Mouse (Mus musculus) stomach, embryonic 14.5 days (tissue): ENCODE results near the gene Prdx6. TPM values are rescaled to one million over a fixed set of nuclear protein-coding genes. Genes with fewer than 3 reads are reported as not detected.

Experiments used
- ATAC-seq: fragments of 200-750 bp; cut with Nextera tagmentation; 2 replicates; pipeline ENCODE4 v1.8.0; 2017; ENCODE audit warnings: low read depth, moderate TSS enrichment; ENCODE audit not compliant: insufficient number of reproducible peaks, insufficient read depth, low FRiP score
- H3K27ac ChIP-seq: fragments of 300-500 bp; sonication (generic); 2 replicates; pipeline ENCODE4 v1.5.1; 2014; ENCODE audit warnings: mild to moderate bottlenecking, low read length, moderate library complexity, mixed read lengths
- H3K27me3 ChIP-seq: fragments of 300-500 bp; sonication (generic); 2 replicates; pipeline ENCODE4 v1.6.1; 2014; ENCODE audit warnings: low read length, control low read depth, mixed read lengths; ENCODE audit not compliant: control insufficient read depth, insufficient read depth
- H3K36me3 ChIP-seq: fragments of 300-500 bp; sonication (generic); 2 replicates; pipeline ENCODE4 v1.6.1; 2014; ENCODE audit warnings: mild to moderate bottlenecking, control low read depth, low read length, moderate library complexity, mixed read lengths; ENCODE audit not compliant: control insufficient read depth, insufficient read depth
- H3K4me1 ChIP-seq: fragments of 300-500 bp; sonication (generic); 2 replicates; pipeline ENCODE4 v1.6.1; 2014; ENCODE audit warnings: low read length, control low read depth, mixed read lengths; ENCODE audit not compliant: control insufficient read depth, insufficient read depth
- H3K4me2 ChIP-seq: fragments of 300-500 bp; sonication (generic); replicated peaks from 2 replicates; pipeline ENCODE4 v1.6.1; 2014; ENCODE audit warnings: low read depth, low read length, control low read depth
- H3K4me3 ChIP-seq: fragments of 300-500 bp; sonication (generic); 2 replicates; pipeline ENCODE4 v1.5.1; 2014; ENCODE audit warnings: low read depth, low read length, control low read depth
- H3K9ac ChIP-seq: fragments of 300-500 bp; sonication (generic); replicated peaks from 2 replicates; pipeline ENCODE4 v1.6.1; 2014; ENCODE audit warnings: low read depth, mild to moderate bottlenecking, control low read depth, low read length, moderate library complexity, mixed read lengths
- H3K9me3 ChIP-seq: fragments of 300-500 bp; sonication (generic); 2 replicates; pipeline ENCODE4 v1.6.1; 2016; ENCODE audit warnings: low read depth, low read length, control low read depth; ENCODE audit not compliant: control insufficient read depth
- WGBS: fragments of 180-500 bp; shearing (Covaris S2); extraction: QIAGEN DNeasy Blood & Tissue Kit; methylation state at CpG from one replicate; pipeline ENCODE4 v1.1.7; 2014; 5-methylcytosine and 5-hydroxymethylcytosine counted together
- polyA plus RNA-seq: library from polyadenylated mRNA; unstranded; fragments of >200 nt; fragmentation: Nextera tagmentation; extraction: Ambion mirVana; gene quantifications from 2 replicates; pipeline ENCODE4 v1.2.1, GENCODE M21; 2014

Gene Prdx6
- polyA plus RNA-seq, 1 experiment from 2014 or later = 396 TPM

DNA sequence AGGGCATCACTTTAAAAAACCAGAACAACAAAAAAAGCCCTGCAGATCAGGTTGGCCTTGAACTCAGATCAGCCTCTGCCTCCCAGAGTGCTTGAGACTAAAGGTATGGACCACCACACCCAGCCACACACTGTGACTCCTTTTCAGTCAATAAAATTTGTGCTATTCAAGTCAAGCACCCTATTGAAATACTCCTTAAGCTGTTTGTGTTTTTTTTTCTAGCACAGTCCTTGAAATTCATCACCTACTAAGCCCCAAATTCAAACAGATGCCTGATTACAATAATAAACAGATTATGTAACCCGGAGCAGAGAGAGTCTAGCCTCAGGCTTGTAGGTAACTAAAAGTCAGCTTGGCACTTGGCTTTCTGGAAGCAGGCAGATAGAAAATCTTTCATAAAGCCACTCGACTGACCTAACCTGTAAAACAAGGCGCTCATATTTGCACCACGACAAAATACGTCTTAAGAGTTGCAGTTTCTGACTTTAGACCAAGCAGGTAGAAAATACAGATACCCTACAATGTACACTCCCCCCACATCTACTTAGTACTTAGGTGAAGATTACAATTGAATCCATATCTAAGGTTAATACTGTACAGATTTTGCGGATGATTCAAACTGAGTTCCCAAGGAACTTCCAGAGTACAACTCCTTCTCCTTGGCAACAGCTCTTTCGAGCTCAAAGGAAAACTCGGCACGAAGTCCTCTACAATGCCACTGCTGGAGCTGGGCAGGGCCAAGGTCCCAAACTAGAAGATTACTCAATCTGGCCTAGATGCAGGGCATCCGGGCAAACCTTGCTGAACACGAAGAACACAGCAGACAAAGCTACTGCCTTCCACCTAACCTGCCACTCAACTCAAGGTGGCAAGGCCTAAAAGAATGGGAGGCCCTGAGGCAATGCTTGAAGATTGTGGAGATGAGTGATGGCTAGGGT, 3.1 kb downstream of the Prdx6 start:
- ATAC-seq = no peak
- 71% methylated on average over 11 of the region's 11 CpGs for WGBS
- Histone ChIP-seq H3K4me2 (peak overlapping the region; percentile 82; the same call in 1 of the 2 replicates), H3K27ac (no peak overlapping the region), H3K4me1 (peaks cover 18% of the 10 kb centered on the region), H3K27me3 (no peaks in the 10 kb centered on the region), H3K4me3 (no peak overlapping the region), H3K9me3 (no peaks in the 10 kb centered on the region), H3K9ac (no peak overlapping the region), H3K36me3 (peaks cover 18% of the 10 kb centered on the region)

DNA sequence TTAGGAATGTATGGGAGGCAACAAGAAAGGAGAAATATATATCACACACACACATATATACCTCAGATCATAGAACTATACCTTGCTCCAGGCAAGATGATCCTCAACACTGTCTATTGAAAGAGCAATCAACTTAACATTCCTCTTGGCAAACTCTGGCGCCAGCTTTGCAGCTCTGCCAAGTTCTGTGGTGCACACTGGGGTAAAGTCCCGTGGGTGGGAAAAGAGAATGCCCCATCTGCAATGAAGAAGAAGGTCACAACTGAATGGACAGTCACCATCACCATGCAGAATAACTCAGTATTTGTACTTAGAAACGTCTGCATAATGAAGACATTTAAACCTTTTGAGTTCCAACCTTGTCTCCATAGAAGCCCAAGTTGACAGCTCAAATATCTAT, 3.8 kb downstream of the Prdx6 start:
- peaks cover 18% of the 10 kb centered on the region for H3K4me1 ChIP-seq
- peaks cover 25% of the 10 kb centered on the region for H3K36me3 ChIP-seq
- no peaks in the 10 kb centered on the region for H3K9me3 ChIP-seq
- no peak overlapping the region for H3K4me2 ChIP-seq
- H3K27ac ChIP-seq = no peak overlapping the region
- H3K27me3 ChIP-seq = no peaks in the 10 kb centered on the region
- H3K9ac ChIP-seq = no peak overlapping the region
- no peak overlapping the region for H3K4me3 ChIP-seq
- ATAC-seq = no peak
- 86% methylated on average over 3 of the region's 3 CpGs for WGBS

DNA sequence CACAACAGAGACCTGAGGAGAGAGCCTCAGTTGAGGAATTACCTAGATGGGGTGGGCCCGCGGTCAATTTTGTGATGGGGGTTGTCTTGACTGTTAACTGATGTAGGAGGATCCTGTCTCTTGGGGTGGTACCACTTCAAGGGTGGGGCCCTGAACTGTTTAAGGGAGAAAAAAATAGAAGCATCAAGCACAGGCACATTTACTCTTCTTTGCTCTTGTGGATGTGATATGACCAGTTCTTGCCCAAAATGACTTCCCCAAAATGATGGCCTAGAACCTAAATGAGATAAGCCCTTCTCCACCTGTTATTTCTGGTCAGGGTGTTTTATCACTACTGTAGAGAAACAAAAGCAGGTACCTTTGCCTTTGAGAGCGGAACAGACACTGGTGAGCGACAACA, 13.3 kb downstream of the Prdx6 start:
- Histone ChIP-seq H3K4me3 (no peak overlapping the region), H3K27me3 (no peaks in the 10 kb centered on the region), H3K9me3 (no peaks in the 10 kb centered on the region), H3K4me1 (no peaks in the 10 kb centered on the region), H3K9ac (no peak overlapping the region), H3K36me3 (peaks cover 26% of the 10 kb centered on the region), H3K27ac (no peak overlapping the region), H3K4me2 (no peak overlapping the region)
- ATAC-seq = no peak
- WGBS = 99% methylated on average over 4 of the region's 4 CpGs

DNA sequence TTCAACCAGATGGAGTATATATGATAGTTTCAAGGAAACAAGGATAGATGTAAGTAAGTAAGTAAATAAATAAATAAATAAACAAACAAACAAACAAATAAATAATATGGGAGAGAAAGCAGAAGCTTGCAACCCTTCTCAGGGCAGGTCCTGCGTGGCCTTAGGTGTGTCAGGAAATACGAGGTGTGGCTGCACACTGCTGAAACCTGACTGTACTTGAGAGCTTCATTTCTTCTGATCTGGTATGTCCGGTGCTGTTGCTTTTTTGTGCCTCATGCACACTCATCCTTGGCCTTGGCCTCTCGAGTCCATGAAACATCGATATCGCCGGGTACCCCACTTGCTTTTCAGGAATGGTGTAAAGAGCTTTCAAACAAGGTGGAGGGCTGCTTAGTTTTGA, 13.7 kb downstream of the Prdx6 start:
- Histone ChIP-seq H3K4me3 (no peak overlapping the region), H3K27ac (no peak overlapping the region), H3K9me3 (no peaks in the 10 kb centered on the region), H3K9ac (no peak overlapping the region), H3K4me1 (no peaks in the 10 kb centered on the region), H3K36me3 (peaks cover 22% of the 10 kb centered on the region), H3K27me3 (no peaks in the 10 kb centered on the region), H3K4me2 (no peak overlapping the region)
- WGBS = 94% methylated on average over 7 of the region's 7 CpGs
- no peak for ATAC-seq

DNA sequence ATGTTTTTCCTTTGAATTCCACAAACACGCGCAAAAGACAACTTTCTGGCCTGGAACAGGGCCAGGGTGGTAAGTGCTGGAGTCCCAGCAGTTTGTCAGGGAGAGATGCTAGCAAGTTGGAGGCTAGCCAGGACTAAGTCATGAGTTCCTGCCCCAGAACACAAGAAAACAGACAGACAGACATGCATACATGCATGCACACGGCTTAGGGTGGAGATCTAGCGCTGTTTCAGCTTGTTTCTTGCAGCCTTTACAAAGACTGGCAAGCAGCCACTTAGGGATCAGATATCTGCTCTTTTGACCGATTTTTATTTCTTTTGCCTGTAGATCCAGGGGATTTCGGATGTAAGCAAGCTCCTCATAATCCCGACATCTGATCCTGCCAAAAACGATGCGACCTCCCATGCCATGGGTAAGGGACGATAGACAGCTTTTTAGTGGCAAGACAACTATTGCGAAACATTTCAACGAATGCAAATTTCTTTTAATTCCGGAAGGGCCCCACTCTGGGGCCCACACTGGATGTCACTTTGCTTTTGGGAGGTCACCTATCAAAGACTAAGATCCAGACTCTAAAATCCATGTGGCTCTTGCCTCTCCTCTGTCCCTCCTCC, 17.7 kb downstream of the Prdx6 start:
- no peak overlapping the region for H3K4me3 ChIP-seq
- H3K4me2 ChIP-seq = no peak overlapping the region
- ATAC-seq = no peak
- no peaks in the 10 kb centered on the region for H3K9me3 ChIP-seq
- 66% methylated on average over 13 of the region's 13 CpGs for WGBS
- no peak overlapping the region for H3K9ac ChIP-seq
- no peak overlapping the region for H3K27ac ChIP-seq
- H3K36me3 ChIP-seq = peaks cover 6% of the 10 kb centered on the region; the same call in 1 of the 2 replicates
- no peaks in the 10 kb centered on the region for H3K27me3 ChIP-seq
- no peaks in the 10 kb centered on the region for H3K4me1 ChIP-seq

DNA sequence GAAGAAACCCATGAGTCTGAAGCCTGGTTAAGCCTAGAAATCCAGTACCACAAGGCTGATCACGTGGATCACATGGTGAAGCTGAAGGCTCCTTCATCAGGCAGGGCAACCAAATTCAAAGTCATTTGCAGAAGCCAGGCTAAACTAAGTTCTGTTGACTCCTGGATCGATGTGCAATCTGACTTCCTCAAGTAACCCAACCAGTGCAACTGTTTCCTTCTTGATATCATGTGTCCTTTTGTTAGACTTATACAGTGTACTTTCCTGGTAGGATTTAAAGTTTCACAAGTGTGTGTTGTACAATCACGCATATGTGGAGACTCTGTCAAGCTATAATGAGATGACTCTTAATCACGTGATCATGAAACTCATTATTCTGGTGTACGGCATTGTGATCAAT, 18.8 kb downstream of the Prdx6 start:
- Histone ChIP-seq H3K9ac (no peak overlapping the region), H3K27me3 (no peaks in the 10 kb centered on the region), H3K4me2 (no peak overlapping the region), H3K4me1 (no peaks in the 10 kb centered on the region), H3K36me3 (no peaks in the 10 kb centered on the region), H3K9me3 (no peaks in the 10 kb centered on the region), H3K27ac (no peak overlapping the region), H3K4me3 (no peak overlapping the region)
- WGBS = 92% methylated on average over 5 of the region's 5 CpGs
- no peak for ATAC-seq

DNA sequence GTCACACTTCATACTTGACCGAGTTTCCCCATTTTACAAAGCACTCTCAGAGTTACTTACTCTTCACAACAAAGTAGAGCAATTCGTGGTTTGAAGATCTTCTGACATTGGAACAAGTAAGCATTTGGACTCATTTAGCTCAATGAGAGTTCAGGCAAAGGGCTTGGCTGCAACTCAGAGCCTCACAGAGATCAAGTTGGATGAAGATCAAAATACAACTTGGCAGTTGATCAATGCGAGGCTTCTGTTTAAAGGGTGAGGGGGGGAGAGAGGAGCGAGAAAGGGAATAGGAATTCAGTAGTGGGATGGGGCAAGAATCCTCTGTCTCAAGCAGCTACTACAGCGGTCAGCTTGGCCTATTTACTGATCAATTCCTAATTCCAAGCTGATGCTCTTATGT, 26.2 kb downstream of the Prdx6 start:
- Histone ChIP-seq H3K27me3 (no peaks in the 10 kb centered on the region), H3K36me3 (no peaks in the 10 kb centered on the region), H3K27ac (no peak overlapping the region), H3K9ac (no peak overlapping the region), H3K4me2 (no peak overlapping the region), H3K9me3 (no peaks in the 10 kb centered on the region), H3K4me3 (no peak overlapping the region), H3K4me1 (no peaks in the 10 kb centered on the region)
- 42% methylated on average over 5 of the region's 5 CpGs for WGBS
- ATAC-seq = no peak

DNA sequence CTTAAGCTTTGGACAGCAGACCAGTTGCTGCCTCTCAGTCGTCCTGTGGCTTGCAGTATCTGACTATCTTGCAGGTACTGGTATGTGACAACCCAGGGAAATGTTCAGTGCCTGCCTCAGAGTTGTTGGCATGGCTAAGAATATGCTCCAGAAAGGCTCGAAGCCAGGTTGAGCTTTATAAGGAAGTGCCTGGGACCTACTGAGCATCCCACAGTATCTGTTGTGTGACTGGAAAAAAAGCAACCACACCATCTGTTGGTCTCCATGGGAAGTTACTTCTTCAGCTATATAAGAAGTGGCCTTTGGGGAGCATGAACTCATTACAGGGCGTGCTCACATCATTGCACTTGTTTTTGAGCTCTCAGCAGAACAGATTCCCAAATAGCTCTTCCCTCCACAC, 31.2 kb downstream of the Prdx6 start:
- ATAC-seq = no peak
- no peaks in the 10 kb centered on the region for H3K27me3 ChIP-seq
- H3K4me1 ChIP-seq = no peaks in the 10 kb centered on the region
- no peak overlapping the region for H3K4me2 ChIP-seq
- H3K9ac ChIP-seq = no peak overlapping the region
- H3K36me3 ChIP-seq = no peaks in the 10 kb centered on the region
- no peaks in the 10 kb centered on the region for H3K9me3 ChIP-seq
- 62% methylated on average over 3 of the region's 3 CpGs for WGBS
- H3K27ac ChIP-seq = no peak overlapping the region
- no peak overlapping the region for H3K4me3 ChIP-seq
